20 mouse cellular contexts compared by ENCODE assay signal in the genomic region with DNA sequence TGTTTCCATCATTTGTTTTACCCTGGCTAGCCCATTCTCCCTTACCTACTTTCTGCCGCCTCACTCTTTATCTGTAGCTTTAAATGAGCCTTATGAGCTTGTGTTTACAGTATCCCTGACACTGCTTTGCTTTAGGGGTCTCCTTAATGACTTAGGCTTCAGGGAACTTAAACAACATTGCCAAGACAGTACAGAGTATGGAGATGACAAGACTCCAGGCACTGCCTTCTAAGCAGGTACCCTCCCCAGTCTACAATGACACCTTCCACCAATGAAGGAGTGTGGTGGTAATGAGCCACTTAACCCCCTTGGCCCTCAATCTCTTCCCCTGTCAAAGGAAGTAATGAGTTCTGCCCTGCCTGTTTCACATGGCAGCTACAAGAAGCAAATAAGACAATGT. TPM values are rescaled to one million over a fixed set of nuclear protein-coding genes. Genes with fewer than 3 reads are reported as not detected.
DNase-seq lines count a peak whose midpoint lies in the region; ATAC-seq and TF ChIP-seq lines count a peak whose summit lies in the region.
"Had no signal": no experiment of that assay in that cellular context is flagged by ENCODE, and none has a peak within 500 bp of the region (broad histone marks: within the 10 kb centered on the region; RNA-seq: fewer than 3 reads in every experiment).

No protein-coding gene starts in this region.

- no peak overlapping the region for H3K27ac ChIP-seq in embryonic facial prominence, embryonic 12.5 days
- H3K27ac ChIP-seq in embryonic facial prominence, embryonic 10.5 days (replicated peaks), result no peak overlapping the region
- H3K27ac ChIP-seq in midbrain, embryonic 13.5 days, result peak overlapping the region; percentile 26; the same call in 1 of the 2 replicates
- no peak overlapping the region for H3K27ac ChIP-seq in midbrain, embryonic 11.5 days (ENCODE audit: low read depth, low read length)
- H3K27ac ChIP-seq in forebrain, postnatal 0 days (ENCODE audit: low read depth, low read length), result no peak overlapping the region
- H3K27ac ChIP-seq in midbrain, postnatal 0 days (ENCODE audit: low read depth, low read length), result no peak overlapping the region
- H3K27ac ChIP-seq: embryonic facial prominence, embryonic 13.5 days; heart, embryonic 13.5 days had no signal

- H3K9ac ChIP-seq in embryonic facial prominence, embryonic 12.5 days, result no peak overlapping the region
- no peak overlapping the region for H3K9ac ChIP-seq in midbrain, embryonic 13.5 days (replicated peaks)
- no peak overlapping the region for H3K9ac ChIP-seq in midbrain, embryonic 11.5 days (ENCODE audit: low read length)
- no peak overlapping the region for H3K9ac ChIP-seq in forebrain, postnatal 0 days
- H3K9ac ChIP-seq in midbrain, postnatal 0 days (replicated peaks; ENCODE audit: low read length, poor library complexity, severe bottlenecking), result no peak overlapping the region
- H3K9ac ChIP-seq: embryonic facial prominence, embryonic 13.5 days; heart, embryonic 13.5 days; liver, postnatal 0 days had no signal

- no peaks in the 10 kb centered on the region for H3K4me1 ChIP-seq in embryonic facial prominence, embryonic 12.5 days
- H3K4me1 ChIP-seq in embryonic facial prominence, embryonic 10.5 days, result 0 out of 2 replicates have a peak, but pooled peaks cover 3% of the 10 kb centered on the region
- peaks cover 10% of the 10 kb centered on the region for H3K4me1 ChIP-seq in midbrain, embryonic 13.5 days (replicated peaks)
- no peaks in the 10 kb centered on the region for H3K4me1 ChIP-seq in midbrain, embryonic 11.5 days (ENCODE audit: control insufficient read depth, insufficient read depth, low read length)
- no peaks in the 10 kb centered on the region; the same call in 1 of the 2 replicates for H3K4me1 ChIP-seq in forebrain, postnatal 0 days (ENCODE audit: insufficient read depth)
- no peaks in the 10 kb centered on the region for H3K4me1 ChIP-seq in midbrain, postnatal 0 days (ENCODE audit: insufficient read depth, low read length)
- H3K4me1 ChIP-seq: heart, embryonic 13.5 days had no signal

- TF ChIP-seq CTCF in forebrain, postnatal 0 days (IDR thresholded peaks at IDR 0.05; ENCODE audit: low read depth), result no peak
- no peak for TF ChIP-seq CTCF in midbrain, postnatal 0 days (IDR thresholded peaks at IDR 0.05)

- 59% methylated on average over 1 of the region's 1 CpGs for WGBS in embryonic facial prominence, embryonic 12.5 days
- WGBS in embryonic facial prominence, embryonic 10.5 days, result 67% methylated on average over 1 of the region's 1 CpGs
- 57% methylated on average over 1 of the region's 1 CpGs for WGBS in midbrain, embryonic 13.5 days
- 89% methylated on average over 1 of the region's 1 CpGs for WGBS in midbrain, embryonic 11.5 days
- WGBS in forebrain, postnatal 0 days, result 22% methylated on average over 1 of the region's 1 CpGs
- WGBS in midbrain, postnatal 0 days, result 68% methylated on average over 1 of the region's 1 CpGs

- H3K4me2 ChIP-seq in embryonic facial prominence, embryonic 12.5 days (replicated peaks), result no peak overlapping the region
- H3K4me2 ChIP-seq in midbrain, embryonic 13.5 days (replicated peaks), result no peak overlapping the region
- H3K4me2 ChIP-seq in midbrain, embryonic 11.5 days, result no peak overlapping the region
- no peak overlapping the region for H3K4me2 ChIP-seq in forebrain, postnatal 0 days (ENCODE audit: low read depth)
- H3K4me2 ChIP-seq in midbrain, postnatal 0 days (ENCODE audit: low read depth, low read length, poor library complexity, severe bottlenecking), result no peak overlapping the region
- H3K4me2 ChIP-seq: embryonic facial prominence, embryonic 13.5 days; heart, embryonic 13.5 days had no signal

- H3K9me3 ChIP-seq in embryonic facial prominence, embryonic 12.5 days, result no peaks in the 10 kb centered on the region
- no peaks in the 10 kb centered on the region for H3K9me3 ChIP-seq in embryonic facial prominence, embryonic 10.5 days
- no peaks in the 10 kb centered on the region for H3K9me3 ChIP-seq in midbrain, embryonic 13.5 days
- no peaks in the 10 kb centered on the region for H3K9me3 ChIP-seq in midbrain, embryonic 11.5 days (ENCODE audit: control insufficient read depth, low read length)
- no peaks in the 10 kb centered on the region for H3K9me3 ChIP-seq in forebrain, postnatal 0 days (ENCODE audit: low read length)
- no peaks in the 10 kb centered on the region for H3K9me3 ChIP-seq in midbrain, postnatal 0 days (ENCODE audit: low read length)
- H3K9me3 ChIP-seq: embryonic facial prominence, embryonic 13.5 days; heart, embryonic 13.5 days had no signal

- no peak overlapping the region for H3K4me3 ChIP-seq in embryonic facial prominence, embryonic 12.5 days
- no peak overlapping the region for H3K4me3 ChIP-seq in embryonic facial prominence, embryonic 10.5 days
- H3K4me3 ChIP-seq in midbrain, embryonic 13.5 days (replicated peaks), result no peak overlapping the region
- H3K4me3 ChIP-seq in midbrain, embryonic 11.5 days (ENCODE audit: low read depth, low read length), result no peak overlapping the region
- no peak overlapping the region for H3K4me3 ChIP-seq in forebrain, postnatal 0 days (ENCODE audit: low read depth, low read length)
- H3K4me3 ChIP-seq in midbrain, postnatal 0 days (ENCODE audit: low read depth, low read length), result no peak overlapping the region
- H3K4me3 ChIP-seq: embryonic facial prominence, embryonic 13.5 days; heart, embryonic 13.5 days had no signal

- peak; percentile 74; the same call in 1 of the 2 replicates for ATAC-seq in embryonic facial prominence, embryonic 12.5 days (ENCODE audit: insufficient number of reproducible peaks, insufficient read depth, low FRiP score, low TSS enrichment)
- peak; percentile 85 for ATAC-seq in midbrain, embryonic 13.5 days
- no peak for ATAC-seq in midbrain, embryonic 11.5 days (ENCODE audit: low FRiP score)
- peak; percentile 29; the same call in 1 of the 2 replicates for ATAC-seq in forebrain, postnatal 0 days
- peak; percentile 63; the same call in 1 of the 2 replicates for ATAC-seq in midbrain, postnatal 0 days (ENCODE audit: low FRiP score)
- ATAC-seq: liver, postnatal 0 days had no signal

- no peak for DNase-seq in embryonic facial prominence, embryonic 10.5 days (ENCODE audit: low spot score)
- DNase-seq in midbrain, embryonic 11.5 days (ENCODE audit: low spot score, missing footprints), result no peak
- DNase-seq in forebrain, postnatal 0 days, result peak; percentile 5
- peak; percentile 4 for DNase-seq in midbrain, postnatal 0 days (ENCODE audit: low spot score)
- DNase-seq in right cerebral cortex, postnatal 4 days, result no peak
- DNase-seq: cerebellum, postnatal 14 days; heart, postnatal 36 days; kidney, adult 18-20 months; liver; liver, postnatal 0 days; right cerebral cortex, postnatal 25 days; thymus, postnatal 36 days had no signal

- no peaks in the 10 kb centered on the region for H3K36me3 ChIP-seq in embryonic facial prominence, embryonic 12.5 days
- H3K36me3 ChIP-seq in embryonic facial prominence, embryonic 10.5 days (replicated peaks), result no peaks in the 10 kb centered on the region
- no peaks in the 10 kb centered on the region for H3K36me3 ChIP-seq in midbrain, embryonic 13.5 days
- no peaks in the 10 kb centered on the region for H3K36me3 ChIP-seq in midbrain, embryonic 11.5 days (ENCODE audit: control insufficient read depth, insufficient read depth, low read length)
- H3K36me3 ChIP-seq in forebrain, postnatal 0 days (ENCODE audit: insufficient read depth), result no peaks in the 10 kb centered on the region
- H3K36me3 ChIP-seq in midbrain, postnatal 0 days (ENCODE audit: insufficient read depth, low read length), result no peaks in the 10 kb centered on the region
- H3K36me3 ChIP-seq: embryonic facial prominence, embryonic 13.5 days; heart, embryonic 13.5 days had no signal

- no peaks in the 10 kb centered on the region for H3K27me3 ChIP-seq in embryonic facial prominence, embryonic 12.5 days
- no peaks in the 10 kb centered on the region for H3K27me3 ChIP-seq in embryonic facial prominence, embryonic 10.5 days (replicated peaks; ENCODE audit: low read depth, poor library complexity, severe bottlenecking)
- H3K27me3 ChIP-seq in midbrain, embryonic 13.5 days, result no peaks in the 10 kb centered on the region
- H3K27me3 ChIP-seq in midbrain, embryonic 11.5 days (ENCODE audit: control insufficient read depth, insufficient read depth, low read length), result no peaks in the 10 kb centered on the region
- H3K27me3 ChIP-seq in forebrain, postnatal 0 days (ENCODE audit: insufficient read depth, low read length), result no peaks in the 10 kb centered on the region
- no peaks in the 10 kb centered on the region for H3K27me3 ChIP-seq in midbrain, postnatal 0 days (ENCODE audit: insufficient read depth, low read length)
- H3K27me3 ChIP-seq: CH12.LX; embryonic facial prominence, embryonic 13.5 days; heart, embryonic 13.5 days had no signal

RNA-seq across cellular contexts. Expression of a gene that starts 42.4 kb away (rescaled TPM):
- polyA plus RNA-seq in embryonic facial prominence, embryonic 12.5 days (2016; fragmentation: Nextera tagmentation; extraction: Ambion mirVana), result 3.7 and 4.2 TPM in 2 replicates
- 0.36 and 0.88 TPM in 2 replicates for polyA plus RNA-seq in embryonic facial prominence, embryonic 10.5 days (2016; fragmentation: Nextera tagmentation; extraction: Ambion mirVana)
- polyA plus RNA-seq in midbrain, embryonic 13.5 days (2015; fragmentation: Nextera tagmentation; extraction: Ambion mirVana), result 30.5 and 32.8 TPM in 2 replicates
- 5.0 and 5.7 TPM in 2 replicates for polyA plus RNA-seq in midbrain, embryonic 11.5 days (2014; fragmentation: Nextera tagmentation; extraction: Ambion mirVana)
- total RNA-seq in forebrain, postnatal 0 days (2014; rRNA removed), result 153 and 160 TPM in 2 replicates
- 91.0 and 110 TPM in 2 replicates for polyA plus RNA-seq in forebrain, postnatal 0 days (2015; fragmentation: Nextera tagmentation; extraction: Ambion mirVana)
- total RNA-seq in midbrain, postnatal 0 days (2014; rRNA removed), result 164 and 172 TPM in 2 replicates
- 128 and 134 TPM in 2 replicates for polyA plus RNA-seq in midbrain, postnatal 0 days (2015; fragmentation: Nextera tagmentation; extraction: Ambion mirVana)
- total RNA-seq: CH12.LX; granulocyte monocyte progenitor cell, adult 5-6 weeks; megakaryocyte-erythroid progenitor cell, adult 5-6 weeks had no signal
- polyA plus RNA-seq: large intestine, adult 2 months; liver, postnatal 0 days had no signal

Comparison
In these comparisons a context has a peak if more than half of its experiments do, and no peak if none do; other contexts are left out.
1. DNase-seq: peak in forebrain, postnatal 0 days (single experiment) and midbrain, postnatal 0 days (single experiment); none in embryonic facial prominence, embryonic 10.5 days (single experiment), midbrain, embryonic 11.5 days (single experiment) and right cerebral cortex, postnatal 4 days (single experiment).